Mouse (Mus musculus): ENCODE data around the gene Gon7.

The Gon7 gene

GRCm38 (mm10) chr12:102705216-102705871 lies 52.3 kb downstream of the Gon7 start:
- peak; percentile 94 for DNase-seq

- DNase-seq: peak; percentile 71
These were observed 53.0 kb downstream of the Gon7 start, which contains the start of gene Itpk1 for GRCm38 (mm10) chr12:102704457-102705198. TSS of gene Itpk1 (minus strand) at chr12:102704930.

GRCm38 (mm10) chr12:102703921-102704408 lies 53.6 kb downstream of the Gon7 start:
- peak; percentile 77 for DNase-seq

GRCm38 (mm10) chr12:102703441-102703840 lies 54.2 kb downstream of the Gon7 start:
- DNase-seq: no peak

Data from cerebellum, adult 9-10 months (tissue).